Mouse (Mus musculus): Measurements from ENCODE around the gene Rgs6.

Gene Rgs6

DNA sequence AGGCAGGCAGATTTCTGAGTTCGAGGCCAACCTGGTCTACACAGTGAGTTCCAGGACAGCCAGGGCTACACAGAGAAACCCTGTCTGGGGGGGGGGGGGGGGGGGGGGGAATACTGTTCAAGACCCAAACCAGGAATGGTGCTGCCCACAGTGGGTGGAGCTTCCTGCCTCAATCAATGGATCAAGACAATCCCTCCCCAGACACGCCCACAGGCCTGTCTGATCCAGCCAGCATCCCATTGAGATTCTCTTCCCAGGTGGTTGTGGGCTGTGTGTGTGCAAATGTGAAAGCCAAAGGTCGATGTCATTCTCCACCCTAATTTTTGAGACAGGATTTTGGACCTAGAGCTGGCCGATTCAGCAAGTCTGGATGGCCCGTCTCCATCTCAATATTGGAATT is 496.5 kb downstream of the Rgs6 start:
- no peak for DNase-seq (ENCODE audit: low spot score in 2 of 2)

DNA sequence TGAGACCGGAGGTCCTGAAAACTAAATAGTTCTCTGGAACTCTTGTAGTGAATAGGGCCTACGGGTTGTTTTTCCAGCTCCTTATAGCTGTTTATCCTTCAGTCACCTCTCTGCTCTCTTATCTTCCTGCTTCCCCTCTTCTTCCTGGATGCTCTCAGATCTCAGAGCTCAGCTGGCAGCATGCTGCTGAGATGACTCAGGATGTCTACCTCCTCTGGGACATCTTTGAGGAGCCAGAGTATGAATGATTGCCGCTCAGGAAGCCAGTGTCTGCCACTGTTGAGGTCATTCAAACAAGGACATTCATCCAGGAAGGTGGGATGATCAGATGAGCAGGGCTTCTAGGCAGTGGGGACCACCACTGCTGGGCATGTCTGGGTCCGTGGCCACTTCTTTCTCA is 498.9 kb downstream of the Rgs6 start:
- DNase-seq (ENCODE audit: low spot score in 2 of 2): no peak

DNA sequence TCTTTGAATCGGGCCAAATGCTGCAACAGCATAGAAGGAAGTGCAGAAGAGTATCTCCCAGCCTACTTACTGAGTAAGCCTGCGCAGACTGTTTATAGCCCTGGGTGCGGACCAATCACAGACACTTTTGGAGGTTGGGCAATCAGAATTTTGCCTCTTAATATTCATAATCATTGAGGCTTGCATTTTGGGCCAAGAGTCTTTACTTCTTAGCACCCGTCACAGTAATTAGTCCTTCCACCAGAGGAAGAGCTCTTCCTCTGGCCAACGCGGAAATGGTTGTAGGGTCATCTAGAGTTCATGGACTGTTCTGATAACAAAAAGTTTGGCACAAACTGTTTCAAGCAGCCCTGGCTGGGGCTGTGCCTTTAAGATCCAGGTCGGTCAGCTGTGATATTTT is 499.5 kb downstream of the Rgs6 start:
- DNase-seq (ENCODE audit: low spot score in 2 of 2): no peak

DNA sequence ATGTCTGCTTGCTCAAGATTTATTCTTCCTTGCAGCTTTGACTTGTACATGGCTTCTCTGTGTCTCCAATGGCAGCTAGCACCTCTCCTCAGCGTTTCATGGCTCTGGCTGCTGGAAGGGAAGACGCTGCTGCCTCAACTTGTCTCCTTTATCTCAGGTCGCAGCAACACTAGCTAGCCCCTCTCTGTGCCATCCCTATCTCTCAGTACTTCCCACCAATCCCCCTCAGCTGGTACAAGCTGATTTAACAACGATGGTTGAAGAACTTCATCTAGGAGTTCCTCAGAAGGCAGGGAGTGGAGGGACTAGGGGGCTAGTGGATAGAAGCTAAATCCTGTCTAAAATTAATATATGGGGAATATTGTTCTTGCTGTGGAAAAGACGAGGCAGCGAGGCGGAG is 503.9 kb downstream of the Rgs6 start:
- no peak for DNase-seq (ENCODE audit: low spot score in 2 of 2)

DNA sequence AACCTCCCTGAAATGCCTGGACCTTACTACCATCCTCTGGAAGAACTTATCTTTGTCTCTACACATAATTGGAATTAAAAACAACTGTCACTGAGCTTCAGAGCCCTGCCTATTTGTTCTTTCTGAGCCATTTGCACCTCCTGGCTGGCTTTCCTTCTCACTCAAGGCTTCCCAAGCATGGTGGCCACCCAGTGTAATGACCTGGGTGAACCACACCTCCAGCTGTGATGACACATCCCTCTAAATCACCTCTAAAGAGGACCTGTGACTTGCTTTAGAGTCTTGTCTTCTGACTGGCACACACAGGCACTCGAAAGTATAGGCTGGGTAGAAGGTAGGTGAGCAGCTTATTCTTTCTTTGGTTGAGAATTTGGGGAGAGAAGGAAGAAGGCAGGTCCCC is 509.7 kb downstream of the Rgs6 start:
- no peak for DNase-seq (ENCODE audit: low spot score in 2 of 2)

DNA sequence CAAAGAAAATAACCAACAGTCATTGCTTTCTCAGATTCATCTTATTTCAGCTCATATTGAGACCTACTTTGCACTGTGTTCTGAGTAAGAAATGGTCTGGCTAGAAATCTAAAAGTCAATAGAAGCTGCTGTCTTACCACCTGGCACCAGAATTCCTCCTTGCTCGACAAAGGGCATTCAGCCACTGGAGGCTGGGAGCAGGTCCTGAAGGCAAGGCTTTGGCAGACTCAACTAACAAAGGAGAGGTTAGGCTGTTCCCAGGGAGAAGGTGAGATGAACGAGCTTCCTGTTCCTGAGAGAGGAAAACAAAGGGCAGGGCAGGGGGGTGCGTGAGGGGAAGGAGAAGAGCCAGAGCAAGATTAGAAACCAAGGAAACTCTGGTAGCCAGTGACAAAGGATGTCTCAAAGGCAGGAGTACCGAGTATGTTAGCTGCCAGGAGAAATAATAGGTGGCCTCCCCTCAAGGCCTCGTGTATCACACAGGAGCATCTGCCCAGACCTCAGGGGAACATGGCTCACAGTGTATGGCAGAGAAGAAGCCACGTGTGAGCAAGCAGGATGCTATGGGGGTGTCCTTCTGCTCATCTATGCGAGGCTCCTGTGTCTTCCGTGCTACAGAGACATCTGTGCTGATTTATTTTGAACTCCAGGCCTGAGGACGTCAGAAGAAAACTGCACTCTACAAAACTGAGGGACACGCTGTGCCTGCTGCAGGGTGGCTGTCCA is 510.7 kb downstream of the Rgs6 start:
- DNase-seq (ENCODE audit: low spot score in 2 of 2): no peak

DNA sequence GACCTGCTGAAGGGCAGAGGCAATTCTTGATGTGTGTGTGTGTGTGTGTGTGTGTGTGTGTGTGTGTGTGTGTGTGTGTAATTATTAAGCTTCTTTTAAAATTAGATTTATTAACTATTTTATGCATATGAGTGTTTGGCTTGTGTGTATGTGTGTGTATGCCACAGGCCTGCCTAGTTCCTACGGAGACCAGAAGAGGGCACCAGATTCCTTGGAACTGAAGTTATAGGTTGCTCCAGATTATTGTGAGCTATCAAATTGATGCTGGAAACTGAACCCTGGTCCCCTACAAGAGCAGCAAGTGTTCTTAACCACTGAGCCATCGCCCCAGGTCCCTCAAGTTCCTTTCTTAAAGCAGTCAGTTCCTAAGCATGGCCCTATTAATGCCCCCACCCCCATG is 511.8 kb downstream of the Rgs6 start:
- no peak for DNase-seq (ENCODE audit: low spot score in 2 of 2)

DNA sequence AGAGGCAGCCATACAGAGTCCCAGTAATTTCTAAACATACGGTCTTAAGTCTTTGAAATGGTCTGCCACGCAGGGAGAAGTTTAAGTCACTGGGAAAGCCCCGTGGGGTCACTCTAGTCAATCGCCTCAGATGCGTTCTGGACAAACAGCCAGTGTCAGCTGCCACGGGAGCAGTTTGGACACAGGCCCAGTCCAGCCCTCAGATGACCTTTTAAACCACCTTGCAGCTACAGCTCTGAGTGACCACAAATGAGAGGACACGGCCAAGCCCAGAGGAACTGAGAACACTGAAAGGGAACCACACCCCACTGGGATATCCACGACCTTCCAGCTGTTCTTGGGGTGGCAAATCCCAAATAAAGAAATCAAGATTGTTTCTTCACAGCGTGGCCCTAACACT is 512.3 kb downstream of the Rgs6 start:
- no peak for DNase-seq (ENCODE audit: low spot score in 2 of 2)

DNA sequence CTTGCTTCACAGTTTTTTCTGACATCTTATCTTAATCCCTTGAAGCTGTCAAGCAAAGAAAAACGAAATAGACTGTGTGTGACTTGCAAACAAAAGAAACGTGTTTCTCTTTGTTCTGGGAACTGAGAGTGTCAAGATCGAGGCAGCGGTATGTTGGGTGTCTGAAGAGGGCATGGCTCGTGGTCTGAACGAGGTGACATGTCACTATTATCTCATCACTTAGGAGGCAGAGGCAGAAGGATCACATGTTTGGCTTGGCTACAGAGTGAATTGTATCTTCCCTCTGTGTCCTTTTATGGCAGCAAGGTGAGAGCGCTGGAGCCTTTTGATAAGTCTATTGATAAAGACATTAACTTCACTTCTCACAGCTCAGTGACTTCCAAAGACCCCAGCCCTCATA is 512.8 kb downstream of the Rgs6 start:
- DNase-seq (ENCODE audit: low spot score in 2 of 2): no peak

DNA sequence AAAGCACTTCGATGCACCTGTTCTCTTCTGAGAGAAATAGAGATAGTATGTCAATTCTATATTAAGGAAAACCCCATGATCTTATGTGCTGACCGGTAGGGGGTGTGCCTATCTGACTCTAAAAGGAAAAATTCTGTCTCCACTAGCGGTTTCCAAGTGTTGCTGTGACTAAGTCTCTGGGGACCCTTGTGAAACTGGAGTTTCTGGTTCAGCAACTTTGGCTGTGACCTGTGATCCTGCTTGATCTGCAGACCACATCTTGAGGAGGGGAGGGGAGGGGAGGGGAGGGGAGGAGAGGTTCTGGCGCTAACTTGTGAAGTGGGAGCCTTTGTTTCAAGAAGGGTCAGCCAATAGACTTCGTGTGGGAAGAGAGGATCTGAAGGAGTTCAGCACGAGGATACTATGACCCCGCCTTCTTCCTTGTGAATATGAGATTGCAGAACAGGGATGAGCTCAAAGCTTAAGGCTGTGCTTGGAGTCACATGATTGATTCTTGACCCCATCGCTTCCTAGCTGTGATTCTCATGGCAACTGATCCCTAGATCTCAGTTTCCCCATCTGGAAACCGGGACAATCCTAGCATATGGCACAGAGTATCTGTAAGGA is 517.5 kb downstream of the Rgs6 start:
- DNase-seq (ENCODE audit: low spot score in 2 of 2): no peak

DNA sequence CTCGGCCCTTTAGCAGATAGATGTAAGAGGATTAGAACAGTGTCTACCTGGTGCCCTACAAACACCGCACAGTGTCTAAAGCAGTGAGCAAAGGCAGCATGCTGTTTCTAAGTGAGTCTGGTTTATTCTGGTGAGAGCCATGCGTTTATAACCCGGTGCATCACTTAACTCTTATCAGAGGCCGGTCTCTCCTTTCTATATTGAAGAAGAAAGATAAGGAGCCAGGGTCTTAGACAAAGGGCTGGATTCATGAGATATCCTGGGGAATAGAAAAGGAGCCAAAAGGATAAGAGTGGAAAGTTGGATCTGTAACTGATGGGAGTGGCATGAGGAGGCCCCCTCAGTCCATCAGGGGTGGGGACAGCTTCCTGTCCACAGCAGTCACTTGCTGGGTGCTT is 518.0 kb downstream of the Rgs6 start:
- no peak for DNase-seq (ENCODE audit: low spot score in 2 of 2)

DNA sequence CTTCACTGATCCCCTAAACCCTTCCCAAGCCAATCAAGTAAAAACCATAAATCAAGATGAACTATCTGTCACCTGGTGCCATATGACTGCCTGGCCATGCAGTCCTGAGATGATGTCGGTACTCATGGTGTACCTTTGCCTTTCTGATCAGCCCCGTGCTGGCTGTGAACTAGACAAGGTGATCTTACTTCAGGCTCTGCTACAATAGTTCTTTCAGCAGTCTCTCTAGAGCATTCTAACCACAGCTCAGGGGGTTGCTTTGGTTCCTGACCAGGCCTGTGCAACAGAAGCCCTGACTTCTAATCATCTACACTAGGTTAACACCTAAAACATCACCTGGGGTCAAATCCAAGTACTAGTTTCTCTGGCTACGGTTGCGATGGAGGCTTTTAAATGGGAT is 521.4 kb downstream of the Rgs6 start:
- DNase-seq (ENCODE audit: low spot score in 2 of 2): no peak

DNA sequence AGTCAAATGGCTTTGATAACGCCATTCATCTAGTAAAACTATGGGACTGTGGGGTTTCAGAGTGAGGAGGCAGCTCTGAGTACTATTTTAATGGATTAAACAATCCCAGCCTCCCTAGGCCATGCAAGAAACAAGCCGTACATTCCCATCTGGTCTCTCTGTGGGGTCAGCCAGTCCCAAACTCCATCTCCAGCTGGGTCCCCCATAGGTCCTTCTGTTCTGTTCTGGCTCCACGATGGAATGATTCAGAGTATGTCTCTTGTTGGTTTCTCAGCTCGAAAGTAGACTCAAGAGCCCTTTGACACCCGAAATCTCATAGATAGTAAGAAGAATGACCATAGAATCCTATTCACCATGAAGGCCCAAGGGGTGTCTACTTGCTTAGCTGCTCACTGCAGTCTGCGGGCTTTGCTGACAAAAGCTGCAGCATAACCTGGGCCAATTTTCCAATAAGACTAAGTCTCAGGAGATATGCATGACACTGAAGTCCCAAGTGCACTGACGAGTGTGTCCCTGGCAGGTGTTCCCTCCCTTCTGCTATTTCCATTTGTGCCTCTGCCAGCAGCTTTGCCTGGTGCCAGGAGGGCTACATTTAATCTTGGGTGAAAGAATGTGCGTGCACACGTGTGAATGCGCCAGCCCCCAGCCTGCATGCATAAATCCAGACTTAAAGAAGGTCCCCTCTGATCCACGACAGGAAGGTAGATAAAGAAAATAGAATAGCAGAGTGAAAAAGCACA is 522.0 kb downstream of the Rgs6 start:
- DNase-seq (ENCODE audit: low spot score in 2 of 2): no peak

DNA sequence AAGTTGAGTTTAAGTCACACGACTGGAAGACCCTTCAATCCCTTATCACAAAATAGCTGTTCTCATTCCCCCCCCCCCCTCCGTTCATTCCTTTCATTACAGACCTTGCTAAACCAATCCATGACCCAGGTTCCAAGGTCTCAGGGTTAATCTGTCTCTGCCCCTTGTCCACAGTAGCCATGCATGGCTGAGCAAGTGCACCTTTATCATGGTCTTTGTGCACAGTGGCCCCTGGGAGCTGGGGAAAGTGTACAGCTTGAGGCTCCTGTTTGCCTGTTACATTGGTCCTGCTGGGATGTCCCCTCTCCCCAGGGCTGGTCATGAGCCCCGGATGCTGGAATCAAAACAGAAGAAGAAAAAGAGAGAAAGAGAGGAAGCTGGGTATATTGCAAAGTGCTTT is 522.6 kb downstream of the Rgs6 start:
- no peak for DNase-seq (ENCODE audit: low spot score in 2 of 2)

DNA sequence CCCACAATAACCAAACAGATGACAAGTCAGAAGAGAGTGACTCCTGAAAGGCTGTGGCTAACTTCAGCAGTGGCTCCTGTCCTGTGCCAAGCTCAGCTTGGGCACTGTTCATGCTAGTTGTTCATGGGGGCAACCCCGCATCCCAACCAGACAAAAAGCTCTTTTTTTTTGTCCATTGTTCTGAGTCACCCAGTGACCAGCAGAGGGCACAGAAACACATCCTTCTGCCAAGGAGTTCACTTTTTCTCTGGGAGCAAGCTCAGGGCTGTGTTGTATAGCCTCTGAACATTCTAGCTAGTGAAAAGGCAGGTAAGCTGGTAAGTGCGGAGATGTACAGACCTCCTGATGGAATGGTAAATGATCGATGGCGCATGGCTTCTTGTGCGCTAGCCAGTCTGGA is 524.2 kb downstream of the Rgs6 start:
- DNase-seq (ENCODE audit: low spot score in 2 of 2): no peak

DNA sequence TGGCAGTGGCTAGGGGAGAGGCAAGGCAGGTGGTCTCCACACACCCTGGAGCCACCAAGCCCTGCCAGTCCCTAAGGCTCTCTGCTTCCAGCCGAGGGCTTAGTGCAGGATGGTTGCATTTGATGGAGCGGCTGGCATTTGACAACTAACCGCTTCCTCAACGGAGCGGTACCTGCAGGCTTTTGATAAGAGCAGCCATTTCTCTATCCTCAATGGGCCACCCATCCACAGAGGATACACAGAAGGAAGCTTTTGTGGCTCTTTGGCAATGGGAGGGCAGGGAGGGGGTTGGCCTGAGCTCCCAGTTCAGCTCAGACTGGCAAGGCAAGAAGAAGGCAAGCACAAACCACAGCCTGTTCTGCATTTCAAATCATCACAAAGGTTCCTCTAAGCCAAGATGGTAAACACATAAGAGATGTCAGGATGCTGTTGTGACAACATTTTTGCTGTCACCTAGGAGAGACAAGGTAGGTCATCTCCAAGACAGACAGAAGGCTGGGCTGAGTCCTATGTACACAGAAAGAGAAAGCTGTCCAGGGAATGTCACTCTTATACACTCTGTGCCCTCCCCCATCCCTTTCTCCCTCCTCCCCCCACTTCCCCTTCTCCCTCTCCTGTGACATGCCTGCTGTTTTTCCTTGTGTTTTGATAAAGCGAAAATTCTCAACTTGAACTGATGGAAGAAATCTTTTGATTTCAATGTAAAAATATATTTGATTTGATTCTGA is 525.0 kb downstream of the Rgs6 start:
- DNase-seq (ENCODE audit: low spot score in 2 of 2): no peak

DNA sequence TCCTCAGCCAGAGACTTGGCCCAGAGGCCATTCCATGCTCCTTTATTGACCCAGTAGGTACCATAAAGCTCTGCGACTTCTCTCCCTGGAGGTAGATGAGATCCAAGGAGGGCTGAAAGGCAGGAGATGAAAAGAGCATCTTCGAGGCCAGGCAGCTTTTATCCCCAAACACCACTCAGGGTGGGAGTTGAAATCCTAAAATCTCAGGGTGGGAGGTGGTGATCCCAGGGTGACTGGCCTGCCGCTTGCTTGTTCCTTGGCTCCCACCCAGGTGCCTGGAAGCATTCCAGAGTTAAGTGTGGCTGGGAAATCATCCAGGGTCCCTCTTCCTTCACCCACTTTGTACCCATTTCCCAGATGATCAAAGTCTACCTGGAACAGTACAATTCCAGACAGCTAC is 525.9 kb downstream of the Rgs6 start:
- no peak for DNase-seq (ENCODE audit: low spot score in 2 of 2)

DNA sequence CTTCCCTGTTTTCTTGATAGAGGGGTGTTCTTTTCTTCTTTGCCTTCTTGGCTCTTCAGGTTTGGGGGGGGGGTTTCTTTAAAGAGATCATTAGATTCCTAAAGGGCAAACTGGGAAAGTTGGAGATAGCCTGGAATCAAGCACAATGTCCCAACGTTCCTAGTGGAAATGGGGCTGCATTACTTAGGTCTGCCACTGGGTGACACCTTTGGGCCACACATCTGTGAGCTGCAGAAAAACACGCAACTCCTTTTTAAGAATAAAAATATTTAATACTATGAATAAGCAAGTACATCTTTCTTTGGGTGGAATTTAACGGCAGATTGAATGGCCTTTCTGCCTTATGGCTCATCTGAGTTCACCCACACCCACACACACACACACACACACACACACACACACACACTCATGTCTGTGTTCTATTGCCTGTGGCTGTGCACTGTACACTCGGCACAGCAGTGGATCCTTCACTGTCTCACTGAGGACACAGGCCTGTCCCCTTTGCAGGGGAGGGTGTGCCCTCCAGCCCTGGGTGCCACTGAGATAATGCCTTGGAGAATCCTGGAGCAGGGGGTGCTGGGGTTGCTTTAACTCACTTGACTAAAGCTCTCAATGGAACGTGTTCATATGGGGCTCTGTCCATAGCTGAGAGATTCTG is 526.4 kb downstream of the Rgs6 start:
- peak; percentile 81 to 83 for DNase-seq (ENCODE audit: low spot score in 2 of 2)

DNA sequence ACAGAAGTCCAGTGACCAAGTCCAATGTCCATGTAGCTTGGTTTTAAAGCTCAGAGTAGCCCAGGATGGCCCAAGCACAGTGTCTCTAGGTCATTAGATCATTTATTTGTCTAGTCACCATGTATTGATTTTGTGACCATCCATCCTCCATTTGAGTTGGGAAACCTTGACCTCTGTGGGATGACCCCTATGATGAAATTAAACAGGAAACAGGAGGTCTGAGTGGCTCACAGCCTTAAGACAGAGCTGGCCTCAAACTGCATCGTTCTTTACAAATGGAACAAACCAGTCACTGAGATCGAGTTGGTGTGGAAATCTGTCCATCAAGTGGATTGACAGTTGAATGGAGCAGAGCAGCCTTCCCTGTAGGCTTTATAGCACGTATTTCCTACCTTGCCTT is 536.0 kb downstream of the Rgs6 start:
- DNase-seq (ENCODE audit: low spot score in 2 of 2): no peak

DNA sequence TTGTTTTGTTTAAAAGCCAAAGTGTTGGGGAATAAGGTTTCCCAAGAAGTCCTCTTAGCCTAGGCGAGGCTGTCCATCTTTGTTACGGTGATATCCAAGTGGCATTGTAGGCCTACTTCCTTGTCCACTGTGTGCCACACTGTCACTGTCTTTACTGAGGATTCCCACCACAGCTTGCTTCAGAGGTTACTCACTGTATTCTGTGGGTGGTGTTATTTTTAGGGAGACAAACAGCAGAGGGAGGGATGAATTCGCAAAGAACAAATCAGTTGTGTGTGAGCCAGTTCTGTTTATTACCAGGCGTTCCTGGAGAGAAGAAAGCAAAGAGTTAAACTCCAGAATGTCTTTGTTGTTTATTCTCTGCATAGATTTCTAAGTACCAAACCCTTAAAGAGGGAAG is 537.2 kb downstream of the Rgs6 start:
- DNase-seq (ENCODE audit: low spot score in 2 of 2): peak; percentile 20 to 44

DNA sequence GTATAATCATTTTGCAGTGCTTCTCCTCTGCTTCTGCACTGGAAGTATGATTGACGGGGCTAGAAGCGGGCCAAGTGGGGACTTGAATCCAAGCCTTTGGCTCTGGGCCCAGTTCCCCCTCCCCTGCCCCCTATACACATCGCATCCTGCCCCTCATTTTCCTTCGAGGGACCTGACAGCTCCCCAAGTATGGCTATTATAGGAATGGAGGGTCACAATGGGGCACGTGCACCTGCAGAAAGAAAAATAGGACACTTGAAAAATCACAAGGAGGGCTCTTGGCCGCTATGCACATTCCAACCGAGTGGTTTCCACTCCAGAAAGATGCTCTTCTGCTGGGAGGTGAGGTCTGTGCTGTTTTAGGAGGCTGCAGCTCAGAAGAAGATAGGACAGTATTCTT is 538.8 kb downstream of the Rgs6 start:
- DNase-seq (ENCODE audit: low spot score in 2 of 2): no peak

DNA sequence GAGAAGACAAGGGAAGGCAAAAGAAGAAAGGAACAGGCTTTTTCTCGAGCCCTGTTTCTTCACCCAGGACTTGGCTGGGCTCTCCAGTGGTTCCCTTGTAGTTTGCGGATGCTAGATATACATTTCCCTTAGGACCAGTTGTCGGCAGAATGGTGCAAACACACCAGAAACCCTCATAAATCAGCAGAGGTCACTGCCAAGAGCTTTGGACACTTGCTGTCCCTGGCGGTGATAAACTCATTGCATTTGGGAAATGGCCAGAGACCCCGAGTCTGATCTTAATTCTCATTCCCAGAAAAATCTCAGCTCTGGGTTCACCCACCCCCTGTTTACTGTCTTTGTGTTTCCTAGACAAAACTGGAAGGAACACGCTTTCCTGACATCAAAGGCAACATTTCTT is 539.9 kb downstream of the Rgs6 start:
- no peak for DNase-seq (ENCODE audit: low spot score in 2 of 2)
